ENCODE assay signal across 13 mouse cellular contexts in genomic region chr17:87063969-87064368, GRCm38 (mm10). TPM values are rescaled to one million over a fixed set of nuclear protein-coding genes. Genes with fewer than 3 reads are reported as not detected.
DNase-seq lines count a peak whose midpoint lies in the region; ATAC-seq and TF ChIP-seq lines count a peak whose summit lies in the region.
"Had no signal": no experiment of that assay in that cellular context is flagged by ENCODE, and none has a peak within 500 bp of the region (broad histone marks: within the 10 kb centered on the region; RNA-seq: fewer than 3 reads in every experiment).

No protein-coding gene starts in this region.

- WGBS in lung, embryonic 14.5 days, result 67% methylated on average over 6 of the region's 6 CpGs
- 83% methylated on average over 6 of the region's 6 CpGs for WGBS in forebrain, embryonic 11.5 days

- H3K36me3 ChIP-seq in lung, embryonic 14.5 days (ENCODE audit: insufficient read depth), result no peaks in the 10 kb centered on the region
- peaks cover 0 to 12% of the 10 kb centered on the region in 2 experiments; a peak in 2 of 4 replicates for H3K36me3 ChIP-seq in MEL (ENCODE audit: control insufficient read depth in 1 of 2, insufficient read depth in 2 of 2, low read length in 2 of 2)
- no peaks in the 10 kb centered on the region for H3K36me3 ChIP-seq in forebrain, embryonic 11.5 days (ENCODE audit: control insufficient read depth, insufficient read depth, low read length)
- H3K36me3 ChIP-seq: embryonic facial prominence, embryonic 15.5 days; intestine, embryonic 15.5 days; limb, embryonic 10.5 days had no signal

- H3K4me3 ChIP-seq in lung, embryonic 14.5 days (ENCODE audit: low read depth, low read length), result no peak overlapping the region
- H3K4me3 ChIP-seq in MEL (ENCODE audit: control insufficient read depth in 1 of 2, insufficient read depth in 1 of 2, low read depth in 2 of 2, low read length in 2 of 2), result peak overlapping the region; percentile 17 to 19; a peak in 2 of 4 replicates
- H3K4me3 ChIP-seq in forebrain, embryonic 11.5 days (ENCODE audit: low read depth, low read length), result no peak overlapping the region
- H3K4me3 ChIP-seq: embryonic facial prominence, embryonic 15.5 days; intestine, embryonic 15.5 days; limb, embryonic 10.5 days had no signal

- no peak overlapping the region for H3K9ac ChIP-seq in lung, embryonic 14.5 days
- peak overlapping the region; percentile 46 for H3K9ac ChIP-seq in MEL (ENCODE audit: control insufficient read depth, low read depth, low read length, poor library complexity, severe bottlenecking)
- no peak overlapping the region for H3K9ac ChIP-seq in forebrain, embryonic 11.5 days (ENCODE audit: low read length)
- H3K9ac ChIP-seq: embryonic facial prominence, embryonic 15.5 days; intestine, embryonic 15.5 days had no signal

- H3K27ac ChIP-seq in lung, embryonic 14.5 days (ENCODE audit: low read depth), result no peak overlapping the region
- H3K27ac ChIP-seq in MEL (ENCODE audit: control insufficient read depth, low read depth, low read length), result 0 out of 2 replicates have a peak overlapping the region, but pooled peaks have one; percentile 24
- H3K27ac ChIP-seq in forebrain, embryonic 11.5 days (ENCODE audit: low read depth, low read length), result no peak overlapping the region
- H3K27ac ChIP-seq: embryonic facial prominence, embryonic 15.5 days; intestine, embryonic 15.5 days; limb, embryonic 10.5 days had no signal

- TF ChIP-seq EP300 in MEL (IDR thresholded peaks at IDR 0.05; ENCODE audit: low read depth in 1 of 2, low read length in 2 of 2), result peak in 1 of 2 experiments; percentile 31; a peak in 1 of 4 replicates

- H3K4me2 ChIP-seq in lung, embryonic 14.5 days, result peak overlapping the region; percentile 26; the same call in 1 of the 2 replicates
- H3K4me2 ChIP-seq in forebrain, embryonic 11.5 days (ENCODE audit: low read depth, low read length, severe bottlenecking), result no peak overlapping the region
- H3K4me2 ChIP-seq: embryonic facial prominence, embryonic 15.5 days; intestine, embryonic 15.5 days had no signal

- peak in 1 of 2 experiments; percentile 26; a peak in 1 of 4 replicates for TF ChIP-seq POLR2A in MEL (IDR thresholded peaks at IDR 0.05; ENCODE audit: control insufficient read depth in 1 of 2, insufficient read depth in 1 of 2, low read depth in 1 of 2, low read length in 2 of 2, poor library complexity in 1 of 2)

- ATAC-seq in lung, embryonic 14.5 days (ENCODE audit: insufficient read depth), result no peak
- ATAC-seq in forebrain, embryonic 11.5 days (replicated peaks; ENCODE audit: low FRiP score), result no peak
- ATAC-seq: forebrain, embryonic 16.5 days; intestine, embryonic 15.5 days had no signal

- no peaks in the 10 kb centered on the region for H3K27me3 ChIP-seq in lung, embryonic 14.5 days (ENCODE audit: insufficient read depth, low read length)
- H3K27me3 ChIP-seq in MEL (ENCODE audit: control insufficient read depth in 1 of 2, insufficient read depth in 2 of 2, low read length in 2 of 2), result peaks cover 0 to 3% of the 10 kb centered on the region in 2 experiments; a peak in 2 of 4 replicates
- no peaks in the 10 kb centered on the region for H3K27me3 ChIP-seq in forebrain, embryonic 11.5 days (ENCODE audit: control insufficient read depth, insufficient read depth, low read length)
- H3K27me3 ChIP-seq: embryonic facial prominence, embryonic 15.5 days; intestine, embryonic 15.5 days had no signal

- TF ChIP-seq CTCF in lung, embryonic 14.5 days (IDR thresholded peaks at IDR 0.05; ENCODE audit: low read depth), result no peak
- TF ChIP-seq CTCF in MEL (IDR thresholded peaks at IDR 0.05 in 2 of 3, conservative IDR thresholded peaks at IDR 0.05 in 1 of 3; ENCODE audit: control insufficient read depth in 1 of 3, insufficient read depth in 1 of 3, low read depth in 2 of 3, low read length in 3 of 3, poor library complexity in 1 of 3, severe bottlenecking in 1 of 3), result no peak

- no peak for TF ChIP-seq RAD21 in MEL (IDR thresholded peaks at IDR 0.05; ENCODE audit: low read depth, low read length)

- no peaks in the 10 kb centered on the region for H3K9me3 ChIP-seq in lung, embryonic 14.5 days (ENCODE audit: low read depth, low read length)
- no peaks in the 10 kb centered on the region for H3K9me3 ChIP-seq in MEL (replicated peaks; ENCODE audit: insufficient read depth, low read length)
- H3K9me3 ChIP-seq in forebrain, embryonic 11.5 days (ENCODE audit: control insufficient read depth, low read length), result no peaks in the 10 kb centered on the region
- H3K9me3 ChIP-seq: embryonic facial prominence, embryonic 15.5 days; intestine, embryonic 15.5 days; limb, embryonic 10.5 days had no signal

- no peaks in the 10 kb centered on the region for H3K4me1 ChIP-seq in lung, embryonic 14.5 days (ENCODE audit: insufficient read depth)
- H3K4me1 ChIP-seq in MEL (ENCODE audit: control insufficient read depth in 1 of 2, insufficient read depth in 2 of 2, low read length in 2 of 2), result peaks cover 1 to 21% of the 10 kb centered on the region in 2 experiments; a peak in 3 of 4 replicates
- no peaks in the 10 kb centered on the region for H3K4me1 ChIP-seq in forebrain, embryonic 11.5 days (replicated peaks; ENCODE audit: control insufficient read depth, insufficient read depth, low read length)
- H3K4me1 ChIP-seq: intestine, embryonic 15.5 days; limb, embryonic 10.5 days had no signal

- no peak for DNase-seq in lung, embryonic 14.5 days
- no peak for DNase-seq in lung, postnatal 14 days
- peak; percentile 83 for DNase-seq in MEL (ENCODE audit: low read depth, low spot score)
- peak; percentile 14 for DNase-seq in lung, postnatal 25 days (ENCODE audit: low spot score)
- DNase-seq in thymus, postnatal 25 days, result peak; percentile 21
- no peak for DNase-seq in forebrain, embryonic 11.5 days (ENCODE audit: low spot score)
- DNase-seq in embryo, embryonic 9.5 days (ENCODE audit: extremely low spot score), result no peak
- DNase-seq: cerebellum, postnatal 10 days; gastrocnemius, postnatal 36 days had no signal

- H3K79me2 ChIP-seq in MEL (ENCODE audit: control insufficient read depth, insufficient read depth, low read length, poor library complexity), result no peaks in the 10 kb centered on the region

TF ChIP-seq in MEL, 35 proteins besides CTCF, POLR2A, EP300 and RAD21:
- peak; percentile 47 for TF ChIP-seq GATA1 (IDR thresholded peaks at IDR 0.05; ENCODE audit: low read depth, low read length)
- TF ChIP-seq TBP (IDR thresholded peaks at IDR 0.05; ENCODE audit: low read depth, low read length), result peak; percentile 49; the same call in 1 of the 2 replicates
- peak; percentile 18; the same call in 1 of the 2 replicates for TF ChIP-seq ETS1 (IDR thresholded peaks at IDR 0.05; ENCODE audit: low read depth, low read length)
- TF ChIP-seq ELF1 (IDR thresholded peaks at IDR 0.05; ENCODE audit: low read depth, low read length), result 0 out of 2 replicates have a peak, but pooled peaks have one; percentile 22
- TF ChIP-seq MYC (IDR thresholded peaks at IDR 0.05; ENCODE audit: low read depth, low read length), result peak; percentile 39; the same call in 1 of the 2 replicates
- TF ChIP-seq KAT2A (conservative IDR thresholded peaks at IDR 0.05; ENCODE audit: low read depth, low read length), result no peak
- TF ChIP-seq HCFC1 (IDR thresholded peaks at IDR 0.05; ENCODE audit: low read depth, low read length), result peak; percentile 32; the same call in 1 of the 2 replicates
- no peak for TF ChIP-seq BHLHE40 (IDR thresholded peaks at IDR 0.05; ENCODE audit: borderline replicate concordance, low read depth, low read length)

RNA-seq across cellular contexts. Expression of gene Cript, which starts 38.6 kb away (rescaled TPM):
- polyA plus RNA-seq in lung, embryonic 14.5 days (2014; fragmentation: Nextera tagmentation; extraction: Ambion mirVana), result 131 TPM in 2 replicates
- total RNA-seq in MEL (2012; rRNA removed), result 29.9 and 30.2 TPM in 2 replicates
- 10 to 100 TPM in 1 of 2 experiments, not detected in 1; 41.8 TPM for polyA plus RNA-seq in MEL (2012; ENCODE audit: insufficient read depth in 1 of 2, insufficient read length in 2 of 2, low read depth in 1 of 2, low replicate concordance in 2 of 2, missing spikeins in 1 of 2)
- 147 and 169 TPM in 2 replicates for polyA plus RNA-seq in forebrain, embryonic 11.5 days (2014; fragmentation: Nextera tagmentation; extraction: Ambion mirVana)

RNA-seq across cellular contexts. Expression of gene Pigf, which starts 38.8 kb away (rescaled TPM):
- polyA plus RNA-seq in lung, embryonic 14.5 days (2014; fragmentation: Nextera tagmentation; extraction: Ambion mirVana), result 31.1 and 33.1 TPM in 2 replicates
- 24.1 and 24.8 TPM in 2 replicates for total RNA-seq in MEL (2012; rRNA removed)
- 10 to 100 TPM in 1 of 2 experiments, not detected in 1; 19.2 TPM for polyA plus RNA-seq in MEL (2012; ENCODE audit: insufficient read depth in 1 of 2, insufficient read length in 2 of 2, low read depth in 1 of 2, low replicate concordance in 2 of 2, missing spikeins in 1 of 2)
- polyA plus RNA-seq in forebrain, embryonic 11.5 days (2014; fragmentation: Nextera tagmentation; extraction: Ambion mirVana), result 38.6 and 43.8 TPM in 2 replicates

RNA-seq across cellular contexts. Expression of gene Socs5, which starts 43.5 kb away (rescaled TPM):
- polyA plus RNA-seq in lung, embryonic 14.5 days (2014; fragmentation: Nextera tagmentation; extraction: Ambion mirVana), result 17.6 and 18.5 TPM in 2 replicates
- total RNA-seq in MEL (2012; rRNA removed), result 6.0 and 6.4 TPM in 2 replicates
- polyA plus RNA-seq in MEL (2012; ENCODE audit: insufficient read depth in 1 of 2, insufficient read length in 2 of 2, low read depth in 1 of 2, low replicate concordance in 2 of 2, missing spikeins in 1 of 2), result 1 to 10 TPM in 1 of 2 experiments, not detected in 1; 9.7 TPM
- polyA plus RNA-seq in forebrain, embryonic 11.5 days (2014; fragmentation: Nextera tagmentation; extraction: Ambion mirVana), result 10.5 and 11.0 TPM in 2 replicates

Comparison
In these comparisons a context has a peak if more than half of its experiments do, and no peak if none do; other contexts are left out.
1. DNase-seq: peak in MEL (single experiment), lung, postnatal 25 days (single experiment) and thymus, postnatal 25 days (single experiment); none in lung, embryonic 14.5 days (single experiment), lung, postnatal 14 days (single experiment), forebrain, embryonic 11.5 days (single experiment) and embryo, embryonic 9.5 days (single experiment).
2. H3K4me3 ChIP-seq: peak in MEL (2 of 2); none in lung, embryonic 14.5 days (single experiment) and forebrain, embryonic 11.5 days (single experiment).